Mouse (Mus musculus): ENCODE data around the gene Olfr341. TPM values are rescaled to one million over a fixed set of nuclear protein-coding genes. Genes with fewer than 3 reads are reported as not detected.

The Olfr341 gene
- not detected in 2 replicates for polyA plus RNA-seq (2016; fragmentation: Nextera tagmentation; extraction: Ambion mirVana)

- ATAC-seq (ENCODE audit: low FRiP score): no peak
- Histone ChIP-seq H3K9me3 (replicated peaks) (peaks cover 20% of the 10 kb centered on the region), H3K27me3 (no peaks in the 10 kb centered on the region), H3K4me1 (no peaks in the 10 kb centered on the region), H3K36me3 (no peaks in the 10 kb centered on the region), H3K27ac (no peak within 1 kb of the TSS), H3K4me2 (replicated peaks) (no peak within 1 kb of the TSS), H3K4me3 (no peak within 1 kb of the TSS), H3K9ac (no peak within 1 kb of the TSS)
Observed at GRCm38 (mm10) chr2:36482368-36482767, at the start of gene Olfr341. Gene Olfr341 (minus strand): TSS chr2:36482468.

GRCm38 (mm10) chr2:36524698-36525097, 42.4 kb upstream of the Olfr341 start, which contains the start of gene Olfr342:
Gene Olfr342 (plus strand): TSS chr2:36524998.
- Histone ChIP-seq H3K9ac (no peak within 1 kb of the TSS), H3K27ac (no peak within 1 kb of the TSS), H3K4me1 (no peaks in the 10 kb centered on the region), H3K4me3 (no peak within 1 kb of the TSS), H3K4me2 (replicated peaks) (no peak within 1 kb of the TSS), H3K27me3 (no peaks in the 10 kb centered on the region), H3K9me3 (replicated peaks) (peaks cover 18% of the 10 kb centered on the region), H3K36me3 (no peaks in the 10 kb centered on the region)
- no peak for ATAC-seq (ENCODE audit: low FRiP score)
- WGBS: 74% methylated on average over 3 of the region's 3 CpGs

GRCm38 (mm10) chr2:36473634-36474033, 8.6 kb downstream of the Olfr341 start:
- Histone ChIP-seq H3K9me3 (replicated peaks) (peaks cover 17% of the 10 kb centered on the region), H3K4me3 (no peak overlapping the region), H3K9ac (no peak overlapping the region), H3K27me3 (no peaks in the 10 kb centered on the region), H3K36me3 (no peaks in the 10 kb centered on the region), H3K4me2 (replicated peaks) (no peak overlapping the region), H3K27ac (no peak overlapping the region), H3K4me1 (no peaks in the 10 kb centered on the region)
- ATAC-seq (ENCODE audit: low FRiP score): no peak

GRCm38 (mm10) chr2:36452287-36452686, 30.0 kb downstream of the Olfr341 start, which contains the start of gene Olfr340:
Gene Olfr340 (plus strand): TSS chr2:36452587.
- peaks cover 12% of the 10 kb centered on the region for H3K9me3 ChIP-seq (replicated peaks)
- no peak within 1 kb of the TSS for H3K27ac ChIP-seq
- no peak within 1 kb of the TSS for H3K4me3 ChIP-seq
- H3K27me3 ChIP-seq: no peaks in the 10 kb centered on the region
- ATAC-seq (ENCODE audit: low FRiP score): no peak
- H3K36me3 ChIP-seq: no peaks in the 10 kb centered on the region
- no peaks in the 10 kb centered on the region for H3K4me1 ChIP-seq
- 73% methylated on average over 1 of the region's 1 CpGs for WGBS
- H3K9ac ChIP-seq: no peak within 1 kb of the TSS
- no peak within 1 kb of the TSS for H3K4me2 ChIP-seq (replicated peaks)

Other genes starting within 250 kb of the Olfr341 start
- not detected in 2 replicates for gene Olfr338, start 108.9 kb downstream of the Olfr341 start, polyA plus RNA-seq (2016; fragmentation: Nextera tagmentation; extraction: Ambion mirVana)
- not detected in 2 replicates for gene Olfr339, start 63.5 kb downstream of the Olfr341 start, polyA plus RNA-seq (2016; fragmentation: Nextera tagmentation; extraction: Ambion mirVana)
- not detected in 2 replicates for gene Olfr340, start 29.9 kb downstream of the Olfr341 start, polyA plus RNA-seq (2016; fragmentation: Nextera tagmentation; extraction: Ambion mirVana)
- gene Olfr342, start 42.5 kb upstream of the Olfr341 start, polyA plus RNA-seq (2016; fragmentation: Nextera tagmentation; extraction: Ambion mirVana): not detected in 2 replicates
- gene Olfr344, start 84.2 kb upstream of the Olfr341 start, polyA plus RNA-seq (2016; fragmentation: Nextera tagmentation; extraction: Ambion mirVana): not detected in 2 replicates
- gene Olfr345, start 157.6 kb upstream of the Olfr341 start, polyA plus RNA-seq (2016; fragmentation: Nextera tagmentation; extraction: Ambion mirVana): not detected in 2 replicates
- gene Olfr346, start 203.3 kb upstream of the Olfr341 start, polyA plus RNA-seq (2016; fragmentation: Nextera tagmentation; extraction: Ambion mirVana): not detected in 2 replicates
- gene Olfr347, start 249.4 kb upstream of the Olfr341 start, polyA plus RNA-seq (2016; fragmentation: Nextera tagmentation; extraction: Ambion mirVana): not detected in 2 replicates

Data from hindbrain, embryonic 12.5 days (tissue).